In genomic region chr7:19769434-19770374, GRCm38 (mm10) we compare ENCODE assay signal across 7 mouse cellular contexts. TPM values are rescaled to one million over a fixed set of nuclear protein-coding genes. Genes with fewer than 3 reads are reported as not detected.
DNase-seq lines count a peak whose midpoint lies in the region; ATAC-seq and TF ChIP-seq lines count a peak whose summit lies in the region.

No protein-coding gene starts in this region.

- peaks cover 15% of the 10 kb centered on the region for H3K27me3 ChIP-seq in spleen, adult 2 months (ENCODE audit: control insufficient read depth, insufficient read depth, low read length)
- H3K27me3 ChIP-seq in forebrain, embryonic 14.5 days (replicated peaks; ENCODE audit: control insufficient read depth, insufficient read depth, low read length), result peaks cover 12% of the 10 kb centered on the region; the same call in 1 of the 2 replicates
- no peaks in the 10 kb centered on the region for H3K27me3 ChIP-seq in limb, embryonic 15.5 days
- H3K27me3 ChIP-seq in stomach, postnatal 0 days (ENCODE audit: control insufficient read depth, insufficient read depth, low read length), result no peaks in the 10 kb centered on the region

- H3K9ac ChIP-seq in forebrain, embryonic 14.5 days (ENCODE audit: low read length), result peak overlapping the region; percentile 51; the same call in 1 of the 2 replicates
- H3K9ac ChIP-seq in limb, embryonic 15.5 days, result peak overlapping the region; percentile 44
- H3K9ac ChIP-seq in stomach, postnatal 0 days (ENCODE audit: low read length), result peak overlapping the region; percentile 73

- no peak for TF ChIP-seq EP300 in stomach, postnatal 0 days (optimal IDR thresholded peaks at IDR 0.05)

- 12% methylated on average over 16 of the region's 16 CpGs for WGBS in spleen, adult 2 months
- 10% methylated on average over 16 of the region's 16 CpGs for WGBS in forebrain, embryonic 14.5 days
- WGBS in limb, embryonic 15.5 days, result 6% methylated on average over 16 of the region's 16 CpGs
- WGBS in stomach, postnatal 0 days, result 8% methylated on average over 16 of the region's 16 CpGs

- TF ChIP-seq POLR2A in spleen, adult 2 months (IDR thresholded peaks at IDR 0.05; ENCODE audit: low read depth, low read length), result no peak

- H3K4me1 ChIP-seq in spleen, adult 2 months (ENCODE audit: control insufficient read depth, insufficient read depth, insufficient read length), result peaks cover 8% of the 10 kb centered on the region
- peaks cover 6% of the 10 kb centered on the region; the same call in 1 of the 2 replicates for H3K4me1 ChIP-seq in forebrain, embryonic 14.5 days (ENCODE audit: control insufficient read depth, insufficient read depth, low read length)
- peaks cover 27% of the 10 kb centered on the region for H3K4me1 ChIP-seq in limb, embryonic 15.5 days
- H3K4me1 ChIP-seq in stomach, postnatal 0 days (replicated peaks; ENCODE audit: control insufficient read depth, insufficient read depth), result 0 out of 2 replicates have a peak, but pooled peaks cover 2% of the 10 kb centered on the region

- DNase-seq in spleen, adult 2 months (ENCODE audit: low read depth in 1 of 2, low spot score in 2 of 2), result no peak
- DNase-seq in spleen, postnatal 14 days (ENCODE audit: low spot score in 2 of 2), result no peak
- no peak for DNase-seq in forebrain, embryonic 14.5 days (ENCODE audit: low spot score)
- no peak for DNase-seq in stomach, postnatal 0 days (ENCODE audit: low spot score)
- DNase-seq in right cerebral cortex, postnatal 14 days, result no peak
- DNase-seq in kidney, adult 11 months, result no peak

- no peaks in the 10 kb centered on the region for H3K9me3 ChIP-seq in forebrain, embryonic 14.5 days (replicated peaks; ENCODE audit: control insufficient read depth, low read length)
- H3K9me3 ChIP-seq in limb, embryonic 15.5 days, result no peaks in the 10 kb centered on the region
- no peaks in the 10 kb centered on the region for H3K9me3 ChIP-seq in stomach, postnatal 0 days (ENCODE audit: control insufficient read depth, low read length)

- H3K4me3 ChIP-seq in spleen, adult 2 months (ENCODE audit: extremely low read depth, insufficient read depth, insufficient read length), result peak overlapping the region; percentile 42; the same call in 1 of the 2 replicates
- H3K4me3 ChIP-seq in forebrain, embryonic 14.5 days (ENCODE audit: low read depth, low read length), result peak overlapping the region; percentile 25
- H3K4me3 ChIP-seq in limb, embryonic 15.5 days, result peak overlapping the region; percentile 47
- peak overlapping the region; percentile 59 for H3K4me3 ChIP-seq in stomach, postnatal 0 days (ENCODE audit: low read depth, low read length)

- H3K27ac ChIP-seq in spleen, adult 2 months (ENCODE audit: insufficient read depth, low read length), result no peak overlapping the region
- H3K27ac ChIP-seq in forebrain, embryonic 14.5 days (ENCODE audit: low read depth, low read length), result no peak overlapping the region
- H3K27ac ChIP-seq in limb, embryonic 15.5 days, result peak overlapping the region; percentile 55
- H3K27ac ChIP-seq in stomach, postnatal 0 days (replicated peaks), result peak overlapping the region; percentile 30

- no peaks in the 10 kb centered on the region for H3K36me3 ChIP-seq in spleen, adult 2 months (ENCODE audit: control insufficient read depth, insufficient read depth, low read length)
- no peaks in the 10 kb centered on the region for H3K36me3 ChIP-seq in forebrain, embryonic 14.5 days (ENCODE audit: control insufficient read depth, insufficient read depth, low read length)
- peaks cover 12% of the 10 kb centered on the region for H3K36me3 ChIP-seq in limb, embryonic 15.5 days
- H3K36me3 ChIP-seq in stomach, postnatal 0 days (ENCODE audit: control insufficient read depth, insufficient read depth, low read length), result no peaks in the 10 kb centered on the region

- peak overlapping the region; percentile 55 for H3K4me2 ChIP-seq in forebrain, embryonic 14.5 days (ENCODE audit: low read length)
- H3K4me2 ChIP-seq in limb, embryonic 15.5 days, result peak overlapping the region; percentile 78
- peak overlapping the region; percentile 87 for H3K4me2 ChIP-seq in stomach, postnatal 0 days (replicated peaks; ENCODE audit: low read depth)

- no peak for TF ChIP-seq CTCF in spleen, adult 2 months (IDR thresholded peaks at IDR 0.05; ENCODE audit: extremely low read depth, insufficient read depth, insufficient read length, insufficient replicate concordance)
- no peak for TF ChIP-seq CTCF in stomach, postnatal 0 days (IDR thresholded peaks at IDR 0.05; ENCODE audit: low read depth)

- no peak; the same call in 1 of the 2 replicates for ATAC-seq in forebrain, embryonic 14.5 days
- ATAC-seq in limb, embryonic 15.5 days (ENCODE audit: insufficient number of reproducible peaks, low FRiP score, low TSS enrichment, low read depth), result no peak
- ATAC-seq in stomach, postnatal 0 days (ENCODE audit: low FRiP score, low TSS enrichment), result no peak

RNA-seq across cellular contexts. Expression of gene Bcam, which starts 1.1 kb away (rescaled TPM):
- polyA plus RNA-seq in spleen, adult 2 months (2012; rRNA removed), result 30.1 and 39.8 TPM in 2 replicates
- polyA plus RNA-seq in forebrain, embryonic 14.5 days (2014; fragmentation: Nextera tagmentation; extraction: Ambion mirVana), result 5.8 and 7.6 TPM in 2 replicates
- polyA plus RNA-seq in limb, embryonic 15.5 days (2015; fragmentation: Nextera tagmentation; extraction: Ambion mirVana), result 120 and 150 TPM in 2 replicates
- 87.5 and 103 TPM in 2 replicates for polyA plus RNA-seq in stomach, postnatal 0 days (2015; fragmentation: Nextera tagmentation; extraction: Ambion mirVana)

RNA-seq across cellular contexts. Expression of gene Nectin2, which starts 19.4 kb away (rescaled TPM):
- polyA plus RNA-seq in spleen, adult 2 months (2012; rRNA removed), result 23.3 and 24.4 TPM in 2 replicates
- 33.0 and 39.7 TPM in 2 replicates for polyA plus RNA-seq in forebrain, embryonic 14.5 days (2014; fragmentation: Nextera tagmentation; extraction: Ambion mirVana)
- polyA plus RNA-seq in limb, embryonic 15.5 days (2015; fragmentation: Nextera tagmentation; extraction: Ambion mirVana), result 84.5 and 85.1 TPM in 2 replicates
- polyA plus RNA-seq in stomach, postnatal 0 days (2015; fragmentation: Nextera tagmentation; extraction: Ambion mirVana), result 82.2 and 83.8 TPM in 2 replicates

RNA-seq across cellular contexts. Expression of gene Cblc, which starts 26.9 kb away (rescaled TPM):
- 1.4 TPM in 2 replicates for polyA plus RNA-seq in spleen, adult 2 months (2012; rRNA removed)
- polyA plus RNA-seq in forebrain, embryonic 14.5 days (2014; fragmentation: Nextera tagmentation; extraction: Ambion mirVana), result not detected in 2 replicates
- 14.6 and 15.2 TPM in 2 replicates for polyA plus RNA-seq in limb, embryonic 15.5 days (2015; fragmentation: Nextera tagmentation; extraction: Ambion mirVana)
- polyA plus RNA-seq in stomach, postnatal 0 days (2015; fragmentation: Nextera tagmentation; extraction: Ambion mirVana), result 44.4 and 48.5 TPM in 2 replicates

RNA-seq across cellular contexts. Expression of gene Bcl3, which starts 52.9 kb away (rescaled TPM):
- 102 and 149 TPM in 2 replicates for polyA plus RNA-seq in spleen, adult 2 months (2012; rRNA removed)
- 0.75 TPM in 1 of 2 replicates, not detected in the other for polyA plus RNA-seq in forebrain, embryonic 14.5 days (2014; fragmentation: Nextera tagmentation; extraction: Ambion mirVana)
- 3.9 and 4.4 TPM in 2 replicates for polyA plus RNA-seq in limb, embryonic 15.5 days (2015; fragmentation: Nextera tagmentation; extraction: Ambion mirVana)
- polyA plus RNA-seq in stomach, postnatal 0 days (2015; fragmentation: Nextera tagmentation; extraction: Ambion mirVana), result 8.9 and 9.1 TPM in 2 replicates

RNA-seq across cellular contexts. Expression of gene Tomm40, which starts 54.5 kb away (rescaled TPM):
- 51.1 and 66.8 TPM in 2 replicates for polyA plus RNA-seq in spleen, adult 2 months (2012; rRNA removed)
- 86.3 and 109 TPM in 2 replicates for polyA plus RNA-seq in forebrain, embryonic 14.5 days (2014; fragmentation: Nextera tagmentation; extraction: Ambion mirVana)
- polyA plus RNA-seq in limb, embryonic 15.5 days (2015; fragmentation: Nextera tagmentation; extraction: Ambion mirVana), result 129 and 139 TPM in 2 replicates
- 98.0 and 105 TPM in 2 replicates for polyA plus RNA-seq in stomach, postnatal 0 days (2015; fragmentation: Nextera tagmentation; extraction: Ambion mirVana)

Comparison
In these comparisons a context has a peak if more than half of its experiments do, and no peak if none do; other contexts are left out.
1. H3K27ac ChIP-seq: peak in limb, embryonic 15.5 days (single experiment) and stomach, postnatal 0 days (single experiment); none in spleen, adult 2 months (single experiment) and forebrain, embryonic 14.5 days (single experiment).
2. Peak in every context shown above with its lines, with median percentiles within 50 percentile points of each other: H3K4me3 ChIP-seq, H3K4me2 ChIP-seq and H3K9ac ChIP-seq.